Mouse (Mus musculus): Measurements from ENCODE around the gene Lpp. TPM values are rescaled to one million over a fixed set of nuclear protein-coding genes. Genes with fewer than 3 reads are reported as not detected.

Gene Lpp
- polyA plus RNA-seq, 1 experiment from 2014 or later = 11.9 TPM

DNA sequence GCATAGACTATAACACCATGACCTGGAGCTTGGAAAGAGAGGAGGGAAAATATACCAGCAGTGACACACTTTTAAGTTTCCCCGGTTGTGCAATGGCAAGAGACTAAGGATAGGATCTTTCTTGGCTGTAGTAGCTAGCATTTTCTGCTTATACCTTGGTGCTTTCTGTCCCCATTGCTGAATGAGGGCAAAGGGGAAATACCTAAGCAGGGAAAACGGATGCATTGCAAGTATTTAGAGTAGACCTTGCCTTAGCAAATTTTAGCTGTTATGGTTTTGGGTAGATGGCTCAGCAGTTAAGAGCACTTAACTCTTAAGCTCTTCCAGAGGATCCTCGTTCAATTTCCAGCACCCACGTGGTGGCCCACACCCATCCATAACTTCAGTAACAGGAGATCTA lies 436.6 kb downstream of the Lpp start:
- Histone ChIP-seq H3K27ac (no peak overlapping the region), H3K9me3 (no peaks in the 10 kb centered on the region), H3K36me3 (no peaks in the 10 kb centered on the region), H3K4me3 (no peak overlapping the region), H3K27me3 (no peaks in the 10 kb centered on the region), H3K4me1 (replicated peaks) (no peaks in the 10 kb centered on the region; the same call in 1 of the 2 replicates), H3K9ac (no peak overlapping the region), H3K4me2 (no peak overlapping the region)
- ATAC-seq (ENCODE audit: low FRiP score) = no peak
- 88% methylated on average over 4 of the region's 4 CpGs for WGBS

DNA sequence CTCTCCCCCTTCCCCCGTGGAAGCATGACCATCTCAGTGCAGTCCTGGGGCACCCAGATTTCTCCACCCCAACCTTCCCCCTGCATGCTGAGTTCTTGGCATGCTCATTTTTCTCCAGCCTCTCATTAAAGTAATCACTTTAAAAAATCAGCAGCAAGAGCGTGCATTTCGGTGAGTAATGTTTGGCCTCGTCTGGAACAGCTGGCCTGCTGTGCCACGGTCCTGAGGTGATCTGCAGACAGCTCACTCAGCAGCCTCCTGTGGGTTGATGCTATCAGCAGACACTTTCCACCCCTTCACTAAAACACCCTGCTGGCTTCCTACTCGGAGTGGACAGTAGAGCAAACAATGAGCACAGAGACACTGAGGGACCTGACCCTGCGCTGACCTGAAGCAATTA lies 437.6 kb downstream of the Lpp start:
- H3K27ac ChIP-seq = no peak overlapping the region
- no peak overlapping the region for H3K4me2 ChIP-seq
- H3K9me3 ChIP-seq = no peaks in the 10 kb centered on the region
- ATAC-seq (ENCODE audit: low FRiP score) = no peak
- WGBS = 49% methylated on average over 7 of the region's 7 CpGs
- H3K4me3 ChIP-seq = no peak overlapping the region
- H3K9ac ChIP-seq = no peak overlapping the region
- H3K4me1 ChIP-seq (replicated peaks) = no peaks in the 10 kb centered on the region; the same call in 1 of the 2 replicates
- H3K36me3 ChIP-seq = no peaks in the 10 kb centered on the region
- H3K27me3 ChIP-seq = no peaks in the 10 kb centered on the region

DNA sequence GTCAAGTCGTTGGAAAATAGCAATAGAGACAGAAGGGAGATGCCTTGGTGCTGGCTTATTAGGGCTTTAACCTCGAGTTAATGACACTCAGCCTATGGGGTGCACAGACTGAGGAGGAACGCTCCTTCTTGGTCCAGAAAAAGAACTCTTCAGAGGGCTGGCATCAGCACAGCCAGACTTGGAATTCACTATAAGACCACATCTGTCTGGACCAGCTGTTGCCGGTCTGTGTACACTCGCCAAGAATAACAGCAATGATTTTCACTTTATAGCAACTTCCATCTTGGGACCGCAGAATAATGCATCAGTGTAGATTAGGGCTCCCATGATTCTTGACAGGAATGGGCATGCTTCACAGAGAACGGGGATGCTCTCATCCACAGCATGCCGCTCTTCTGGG lies 439.9 kb downstream of the Lpp start:
- Histone ChIP-seq H3K4me2 (no peak overlapping the region), H3K9me3 (no peaks in the 10 kb centered on the region), H3K27ac (no peak overlapping the region), H3K36me3 (no peaks in the 10 kb centered on the region), H3K4me1 (replicated peaks) (no peaks in the 10 kb centered on the region; the same call in 1 of the 2 replicates), H3K4me3 (no peak overlapping the region), H3K9ac (no peak overlapping the region), H3K27me3 (no peaks in the 10 kb centered on the region)
- ATAC-seq (ENCODE audit: low FRiP score) = no peak
- WGBS = 84% methylated on average over 8 of the region's 8 CpGs

DNA sequence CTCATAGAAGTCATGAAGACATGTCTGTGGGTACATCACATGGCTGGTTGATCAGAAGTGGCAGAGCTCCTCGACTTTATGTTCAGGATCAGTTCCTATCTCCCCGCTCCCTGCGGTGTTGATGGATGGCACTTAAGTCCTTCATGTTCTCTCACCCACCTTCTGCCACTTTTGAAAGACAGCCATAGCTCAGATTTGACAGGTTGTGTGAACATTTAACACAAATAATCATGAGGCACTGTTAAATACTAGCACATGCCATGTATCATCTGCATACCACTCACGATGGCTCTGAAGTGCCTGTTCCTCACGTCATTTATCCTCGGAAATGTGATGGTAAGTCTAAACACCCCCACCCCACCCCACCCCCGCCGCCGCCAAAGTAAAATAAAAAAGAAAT lies 441.2 kb downstream of the Lpp start:
- WGBS = 92% methylated on average over 9 of the region's 9 CpGs

DNA sequence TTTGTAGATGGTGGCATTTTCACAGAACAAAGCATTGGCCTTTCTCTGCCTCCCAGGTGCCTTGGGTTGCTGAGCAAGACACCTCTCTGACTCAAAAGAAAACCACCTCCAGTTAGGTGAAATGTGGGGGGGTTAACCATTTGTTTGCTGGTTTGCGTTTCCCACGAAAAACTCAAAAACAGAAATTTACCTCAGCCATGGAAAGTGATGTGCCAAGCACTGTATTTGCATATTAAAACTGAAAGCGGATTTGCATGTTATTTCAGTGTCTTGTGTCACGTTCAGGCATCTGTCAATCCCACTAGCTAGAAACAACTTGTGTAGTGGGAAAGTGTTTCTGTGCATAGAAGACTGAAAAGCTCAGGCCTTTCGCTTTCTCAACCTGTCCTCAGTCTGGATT lies 443.2 kb downstream of the Lpp start:
- no peak for ATAC-seq (ENCODE audit: low FRiP score)
- H3K4me1 ChIP-seq (replicated peaks) = no peaks in the 10 kb centered on the region; the same call in 1 of the 2 replicates
- no peak overlapping the region for H3K4me2 ChIP-seq
- WGBS = 89% methylated on average over 5 of the region's 5 CpGs
- H3K27ac ChIP-seq = no peak overlapping the region
- no peaks in the 10 kb centered on the region for H3K9me3 ChIP-seq
- no peaks in the 10 kb centered on the region for H3K36me3 ChIP-seq
- H3K27me3 ChIP-seq = no peaks in the 10 kb centered on the region
- no peak overlapping the region for H3K4me3 ChIP-seq
- H3K9ac ChIP-seq = no peak overlapping the region

More for the DNA sequence above, 441.2 kb downstream of the Lpp start:
- Histone ChIP-seq H3K27me3 (no peaks in the 10 kb centered on the region), H3K4me2 (no peak overlapping the region), H3K36me3 (no peaks in the 10 kb centered on the region), H3K27ac (no peak overlapping the region), H3K4me3 (no peak overlapping the region), H3K9ac (no peak overlapping the region), H3K9me3 (no peaks in the 10 kb centered on the region), H3K4me1 (replicated peaks) (no peaks in the 10 kb centered on the region; the same call in 1 of the 2 replicates)
- no peak for ATAC-seq (ENCODE audit: low FRiP score)

GRCm38 (mm10) chr16:24839018-24839417 lies 445.7 kb downstream of the Lpp start:
- Histone ChIP-seq H3K27me3 (no peaks in the 10 kb centered on the region), H3K27ac (no peak overlapping the region), H3K9me3 (no peaks in the 10 kb centered on the region), H3K36me3 (no peaks in the 10 kb centered on the region), H3K9ac (no peak overlapping the region), H3K4me3 (no peak overlapping the region), H3K4me1 (replicated peaks) (no peaks in the 10 kb centered on the region), H3K4me2 (no peak overlapping the region)
- no peak for ATAC-seq (ENCODE audit: low FRiP score)
- 87% methylated on average over 1 of the region's 1 CpGs for WGBS

DNA sequence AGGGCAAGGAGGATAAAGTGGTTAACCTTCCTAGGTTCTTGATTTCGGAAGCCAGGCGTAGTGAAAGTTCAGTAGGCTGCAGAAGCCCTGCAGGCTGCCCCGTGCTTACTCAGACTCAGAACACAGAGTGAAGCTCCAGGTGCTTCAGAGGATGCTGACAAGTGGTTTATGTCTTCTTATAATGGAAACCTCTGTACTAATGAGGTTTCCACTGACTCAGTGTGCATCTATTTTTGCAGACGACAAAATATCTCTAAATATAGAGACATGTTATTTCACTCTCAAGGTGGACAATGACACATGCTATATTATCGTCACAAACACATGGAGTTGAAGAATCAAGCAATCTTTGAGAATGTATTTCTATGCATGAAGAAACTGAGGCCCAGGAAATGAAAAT lies 446.8 kb downstream of the Lpp start:
- H3K4me3 ChIP-seq = no peak overlapping the region
- no peak for ATAC-seq (ENCODE audit: low FRiP score)
- no peaks in the 10 kb centered on the region for H3K9me3 ChIP-seq
- no peak overlapping the region for H3K4me2 ChIP-seq
- H3K4me1 ChIP-seq (replicated peaks) = no peaks in the 10 kb centered on the region
- WGBS = 92% methylated on average over 5 of the region's 5 CpGs
- H3K36me3 ChIP-seq = no peaks in the 10 kb centered on the region
- H3K9ac ChIP-seq = no peak overlapping the region
- H3K27ac ChIP-seq = no peak overlapping the region
- H3K27me3 ChIP-seq = no peaks in the 10 kb centered on the region

DNA sequence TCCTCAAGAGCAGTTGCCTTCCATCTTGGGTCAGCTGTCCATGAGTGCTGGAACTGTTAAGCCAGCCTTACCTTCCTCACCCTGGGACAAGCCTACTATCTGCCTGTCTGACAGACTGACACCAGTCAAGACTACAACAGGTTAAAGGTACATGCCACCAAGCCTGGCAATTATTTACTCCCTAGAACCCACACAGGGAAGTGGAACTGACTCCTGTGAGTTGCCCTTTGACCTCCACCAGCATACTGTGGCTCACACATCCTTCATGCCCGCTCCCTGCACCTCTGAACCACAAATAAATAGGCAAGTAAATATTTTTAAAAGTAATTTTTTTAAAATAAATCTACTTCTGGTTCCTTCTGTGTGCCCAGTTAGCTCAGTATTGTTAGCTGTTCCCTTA lies 452.8 kb downstream of the Lpp start:
- Histone ChIP-seq H3K36me3 (no peaks in the 10 kb centered on the region), H3K4me2 (no peak overlapping the region), H3K4me3 (no peak overlapping the region), H3K4me1 (replicated peaks) (no peaks in the 10 kb centered on the region), H3K9me3 (no peaks in the 10 kb centered on the region), H3K27ac (no peak overlapping the region), H3K9ac (no peak overlapping the region), H3K27me3 (no peaks in the 10 kb centered on the region)
- ATAC-seq (ENCODE audit: low FRiP score) = no peak
- 79% methylated on average over 1 of the region's 1 CpGs for WGBS

- H3K9ac ChIP-seq = no peak overlapping the region
- no peaks in the 10 kb centered on the region for H3K9me3 ChIP-seq
- H3K27ac ChIP-seq = no peak overlapping the region
- no peak for ATAC-seq (ENCODE audit: low FRiP score)
- 89% methylated on average over 9 of the region's 9 CpGs for WGBS
- no peak overlapping the region for H3K4me3 ChIP-seq
- H3K27me3 ChIP-seq = no peaks in the 10 kb centered on the region
- no peak overlapping the region for H3K4me2 ChIP-seq
- H3K4me1 ChIP-seq (replicated peaks) = no peaks in the 10 kb centered on the region
- H3K36me3 ChIP-seq = no peaks in the 10 kb centered on the region
Measured at GRCm38 (mm10) chr16:24859509-24860140, 466.3 kb downstream of the Lpp start.

GRCm38 (mm10) chr16:24860445-24860844 lies 467.1 kb downstream of the Lpp start:
- H3K4me2 ChIP-seq = no peak overlapping the region
- no peaks in the 10 kb centered on the region for H3K27me3 ChIP-seq
- no peaks in the 10 kb centered on the region for H3K9me3 ChIP-seq
- H3K4me3 ChIP-seq = no peak overlapping the region
- 85% methylated on average over 7 of the region's 7 CpGs for WGBS
- no peaks in the 10 kb centered on the region for H3K4me1 ChIP-seq (replicated peaks)
- H3K36me3 ChIP-seq = no peaks in the 10 kb centered on the region
- ATAC-seq (ENCODE audit: low FRiP score) = no peak
- no peak overlapping the region for H3K27ac ChIP-seq
- no peak overlapping the region for H3K9ac ChIP-seq

GRCm38 (mm10) chr16:24861374-24861773 lies 468.1 kb downstream of the Lpp start:
- no peak overlapping the region for H3K4me2 ChIP-seq
- H3K27me3 ChIP-seq = no peaks in the 10 kb centered on the region
- no peaks in the 10 kb centered on the region for H3K4me1 ChIP-seq (replicated peaks)
- H3K36me3 ChIP-seq = no peaks in the 10 kb centered on the region
- H3K9ac ChIP-seq = no peak overlapping the region
- H3K4me3 ChIP-seq = no peak overlapping the region
- ATAC-seq (ENCODE audit: low FRiP score) = no peak
- H3K9me3 ChIP-seq = no peaks in the 10 kb centered on the region
- WGBS = 91% methylated on average over 5 of the region's 5 CpGs
- H3K27ac ChIP-seq = no peak overlapping the region

- Histone ChIP-seq H3K27ac (no peak overlapping the region), H3K9me3 (0 out of 2 replicates have a peak, but pooled peaks cover 7% of the 10 kb centered on the region), H3K27me3 (no peaks in the 10 kb centered on the region), H3K4me2 (no peak overlapping the region), H3K36me3 (peaks cover 7% of the 10 kb centered on the region; the same call in 1 of the 2 replicates), H3K9ac (no peak overlapping the region), H3K4me3 (no peak overlapping the region), H3K4me1 (replicated peaks) (no peaks in the 10 kb centered on the region)
- no peak for ATAC-seq (ENCODE audit: low FRiP score)
- 75% methylated on average over 4 of the region's 4 CpGs for WGBS
Measured at GRCm38 (mm10) chr16:24874235-24874634, 480.9 kb downstream of the Lpp start.

DNA sequence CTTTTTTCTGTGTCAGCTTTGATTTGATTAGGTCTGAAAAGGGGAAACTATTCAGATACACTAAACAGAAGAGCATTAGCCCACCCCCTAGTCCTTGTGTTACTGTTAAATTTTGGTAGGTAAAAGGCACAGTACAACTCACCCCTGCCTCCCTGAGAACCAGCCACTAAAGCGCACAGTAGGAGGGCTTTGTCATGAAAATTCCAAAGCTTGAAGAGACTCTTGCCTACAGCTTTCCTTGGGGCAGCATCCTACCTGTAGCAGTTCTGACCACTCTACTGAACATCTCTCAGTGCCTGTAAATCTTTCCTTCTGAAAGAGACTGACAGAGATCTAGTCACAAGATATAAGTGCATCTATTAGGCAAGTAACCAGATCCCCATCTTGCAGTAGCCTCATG lies 482.4 kb downstream of the Lpp start:
- Histone ChIP-seq H3K9ac (no peak overlapping the region), H3K9me3 (0 out of 2 replicates have a peak, but pooled peaks cover 7% of the 10 kb centered on the region), H3K4me1 (replicated peaks) (peaks cover 1% of the 10 kb centered on the region), H3K27me3 (no peaks in the 10 kb centered on the region), H3K4me3 (no peak overlapping the region), H3K36me3 (peaks cover 7% of the 10 kb centered on the region; the same call in 1 of the 2 replicates), H3K4me2 (no peak overlapping the region), H3K27ac (no peak overlapping the region)
- no peak for ATAC-seq (ENCODE audit: low FRiP score)
- WGBS = 35% methylated on average over 1 of the region's 1 CpGs
